20 mouse cellular contexts compared by ENCODE assay signal in genomic region chr9:71408946-71409345, GRCm38 (mm10).
DNase-seq lines count a peak whose midpoint lies in the region; ATAC-seq and TF ChIP-seq lines count a peak whose summit lies in the region.
"Had no signal": no experiment of that assay in that cellular context is flagged by ENCODE, and none has a peak within 500 bp of the region (broad histone marks: within the 10 kb centered on the region; RNA-seq: fewer than 3 reads in every experiment).

No protein-coding gene starts in this region.

- no peaks in the 10 kb centered on the region for H3K27me3 ChIP-seq in heart, embryonic 10.5 days (ENCODE audit: insufficient read depth, poor library complexity, severe bottlenecking)
- H3K27me3 ChIP-seq in hindbrain, postnatal 0 days (ENCODE audit: insufficient read depth, low read length): no peaks in the 10 kb centered on the region
- no peaks in the 10 kb centered on the region for H3K27me3 ChIP-seq in hindbrain, embryonic 13.5 days
- no peaks in the 10 kb centered on the region for H3K27me3 ChIP-seq in forebrain, embryonic 16.5 days (replicated peaks; ENCODE audit: control insufficient read depth, insufficient read depth, low read length)
- H3K27me3 ChIP-seq: embryonic facial prominence, embryonic 12.5 days; forebrain, embryonic 12.5 days had no signal

- ATAC-seq in hindbrain, postnatal 0 days: no peak
- no peak for ATAC-seq in hindbrain, embryonic 13.5 days (ENCODE audit: low FRiP score)
- ATAC-seq in forebrain, embryonic 16.5 days: no peak
- ATAC-seq: forebrain, postnatal 0 days; intestine, embryonic 15.5 days had no signal

- 82% methylated on average over 5 of the region's 5 CpGs for WGBS in heart, embryonic 10.5 days
- WGBS in hindbrain, postnatal 0 days: 66% methylated on average over 5 of the region's 5 CpGs
- 72% methylated on average over 5 of the region's 5 CpGs for WGBS in hindbrain, embryonic 13.5 days
- 82% methylated on average over 5 of the region's 5 CpGs for WGBS in forebrain, embryonic 16.5 days

- H3K4me2 ChIP-seq in hindbrain, postnatal 0 days (ENCODE audit: low read depth, low read length): no peak overlapping the region
- no peak overlapping the region for H3K4me2 ChIP-seq in hindbrain, embryonic 13.5 days
- H3K4me2 ChIP-seq in forebrain, embryonic 16.5 days (ENCODE audit: low read length): no peak overlapping the region
- H3K4me2 ChIP-seq: embryonic facial prominence, embryonic 12.5 days; forebrain, embryonic 12.5 days; intestine, embryonic 15.5 days had no signal

- H3K36me3 ChIP-seq in heart, embryonic 10.5 days: no peaks in the 10 kb centered on the region
- no peaks in the 10 kb centered on the region for H3K36me3 ChIP-seq in hindbrain, postnatal 0 days (ENCODE audit: insufficient read depth, low read length)
- H3K36me3 ChIP-seq in hindbrain, embryonic 13.5 days: no peaks in the 10 kb centered on the region
- no peaks in the 10 kb centered on the region for H3K36me3 ChIP-seq in forebrain, embryonic 16.5 days (ENCODE audit: control insufficient read depth, insufficient read depth)
- H3K36me3 ChIP-seq: embryonic facial prominence, embryonic 12.5 days; forebrain, embryonic 12.5 days; intestine, embryonic 15.5 days had no signal

- no peak overlapping the region for H3K27ac ChIP-seq in heart, embryonic 10.5 days
- H3K27ac ChIP-seq in hindbrain, postnatal 0 days: no peak overlapping the region
- no peak overlapping the region for H3K27ac ChIP-seq in hindbrain, embryonic 13.5 days
- no peak overlapping the region for H3K27ac ChIP-seq in forebrain, embryonic 16.5 days (ENCODE audit: low read length)
- H3K27ac ChIP-seq: embryonic facial prominence, embryonic 12.5 days; forebrain, embryonic 12.5 days; intestine, embryonic 15.5 days had no signal

- H3K4me1 ChIP-seq in heart, embryonic 10.5 days: no peaks in the 10 kb centered on the region
- no peaks in the 10 kb centered on the region for H3K4me1 ChIP-seq in hindbrain, postnatal 0 days (ENCODE audit: insufficient read depth, low read length)
- H3K4me1 ChIP-seq in hindbrain, embryonic 13.5 days (replicated peaks): no peaks in the 10 kb centered on the region; the same call in 1 of the 2 replicates
- H3K4me1 ChIP-seq in forebrain, embryonic 16.5 days (replicated peaks; ENCODE audit: control insufficient read depth, insufficient read depth, low read length): no peaks in the 10 kb centered on the region
- H3K4me1 ChIP-seq: embryonic facial prominence, embryonic 12.5 days; forebrain, embryonic 12.5 days; intestine, embryonic 15.5 days had no signal

- TF ChIP-seq POLR2A in brain, embryonic 14.5 days (IDR thresholded peaks at IDR 0.05; ENCODE audit: borderline replicate concordance, extremely low read depth, insufficient read depth, insufficient read length, poor library complexity, severe bottlenecking): no peak

- peak; percentile 93 for DNase-seq in heart, adult 11 months
- no peak for DNase-seq in heart, embryonic 10.5 days (ENCODE audit: low spot score)
- peak; percentile 15 for DNase-seq in hindbrain, postnatal 0 days (ENCODE audit: low spot score)
- peak; percentile 25 for DNase-seq in brain, embryonic 14.5 days (ENCODE audit: low read depth)
- DNase-seq in retina, postnatal 1 day: peak; percentile 7
- DNase-seq: adrenal gland, adult 2 months; adrenal gland, postnatal 25 days; cerebellum, adult 11 months; cerebellum, adult 8-10 months; cerebellum, postnatal 14 days; embryo, embryonic 11 days; forebrain, postnatal 0 days; gastrocnemius, postnatal 10 days; heart, postnatal 14 days; kidney, adult 18-20 months had no signal

- no peak for TF ChIP-seq CTCF in hindbrain, postnatal 0 days (IDR thresholded peaks at IDR 0.05; ENCODE audit: low read depth)
- no peak for TF ChIP-seq CTCF in brain, embryonic 14.5 days (IDR thresholded peaks at IDR 0.05; ENCODE audit: borderline replicate concordance, extremely low read depth, insufficient read depth, insufficient read length)

- H3K9ac ChIP-seq in hindbrain, postnatal 0 days (replicated peaks; ENCODE audit: low read length): no peak overlapping the region
- no peak overlapping the region for H3K9ac ChIP-seq in hindbrain, embryonic 13.5 days
- H3K9ac ChIP-seq in forebrain, embryonic 16.5 days (replicated peaks; ENCODE audit: low read depth, low read length): no peak overlapping the region
- H3K9ac ChIP-seq: embryonic facial prominence, embryonic 12.5 days; forebrain, embryonic 12.5 days; forebrain, postnatal 0 days; intestine, embryonic 15.5 days had no signal

- H3K4me3 ChIP-seq in heart, embryonic 10.5 days: no peak overlapping the region
- H3K4me3 ChIP-seq in hindbrain, postnatal 0 days (ENCODE audit: low read length): no peak overlapping the region
- H3K4me3 ChIP-seq in hindbrain, embryonic 13.5 days: no peak overlapping the region
- no peak overlapping the region for H3K4me3 ChIP-seq in forebrain, embryonic 16.5 days (replicated peaks; ENCODE audit: low read length)
- H3K4me3 ChIP-seq: embryonic facial prominence, embryonic 12.5 days; forebrain, embryonic 12.5 days; intestine, embryonic 15.5 days had no signal

- peaks cover 6% of the 10 kb centered on the region for H3K9me3 ChIP-seq in heart, embryonic 10.5 days
- H3K9me3 ChIP-seq in hindbrain, postnatal 0 days (ENCODE audit: low read length): no peaks in the 10 kb centered on the region
- H3K9me3 ChIP-seq in hindbrain, embryonic 13.5 days: no peaks in the 10 kb centered on the region
- H3K9me3 ChIP-seq in forebrain, embryonic 16.5 days (ENCODE audit: control insufficient read depth, low read length): no peaks in the 10 kb centered on the region
- H3K9me3 ChIP-seq: forebrain, embryonic 12.5 days; intestine, embryonic 15.5 days had no signal
